Mouse (Mus musculus) forebrain, embryonic 15.5 days (tissue): ENCODE data around the gene Mlc1. TPM values are rescaled to one million over a fixed set of nuclear protein-coding genes. Genes with fewer than 3 reads are reported as not detected.

Experiments used
- ATAC-seq: fragments of 200-750 bp; cut with Nextera tagmentation; replicated peaks from 2 replicates; pipeline ENCODE4 v1.8.0; 2017; ENCODE audit warnings: mild to moderate bottlenecking, moderate TSS enrichment, moderate library complexity
- H3K27ac ChIP-seq: fragments of 300-500 bp; sonication (generic); replicated peaks from 2 replicates; pipeline ENCODE4 v1.5.1; 2015; ENCODE audit warnings: mild to moderate bottlenecking, inconsistent platforms
- H3K27me3 ChIP-seq: fragments of 300-500 bp; sonication (generic); 2 replicates; pipeline ENCODE4 v1.6.1; 2015; ENCODE audit warnings: inconsistent platforms
- H3K36me3 ChIP-seq: fragments of 300-500 bp; sonication (generic); 2 replicates; pipeline ENCODE4 v1.6.1; 2015; ENCODE audit warnings: mild to moderate bottlenecking, inconsistent platforms
- H3K4me1 ChIP-seq: fragments of 300-500 bp; sonication (generic); 2 replicates; pipeline ENCODE4 v1.6.1; 2015; ENCODE audit warnings: inconsistent platforms
- H3K4me2 ChIP-seq: fragments of 300-500 bp; sonication (generic); replicated peaks from 2 replicates; pipeline ENCODE4 v1.6.1; 2015; ENCODE audit warnings: mild to moderate bottlenecking, inconsistent platforms
- H3K4me3 ChIP-seq: fragments of 300-500 bp; sonication (generic); 2 replicates; pipeline ENCODE4 v1.5.1; 2015; ENCODE audit warnings: mild to moderate bottlenecking, inconsistent platforms
- H3K9ac ChIP-seq: fragments of 300-500 bp; sonication (generic); replicated peaks from 2 replicates; pipeline ENCODE4 v1.6.1; 2015; ENCODE audit warnings: mild to moderate bottlenecking, inconsistent platforms
- H3K9me3 ChIP-seq: fragments of 300-500 bp; sonication (generic); 2 replicates; pipeline ENCODE4 v1.6.1; 2016; ENCODE audit warnings: inconsistent platforms
- WGBS: fragments of 180-500 bp; shearing (Covaris S2); methylation state at CpG from one replicate; pipeline ENCODE4 v1.1.7; 2015; ENCODE audit warnings: mixed read lengths; 5-methylcytosine and 5-hydroxymethylcytosine counted together
- polyA plus RNA-seq: library from polyadenylated mRNA; unstranded; fragments of >200 nt; fragmentation: Nextera tagmentation; extraction: Ambion mirVana; gene quantifications from 2 replicates; pipeline ENCODE4 v1.2.1, GENCODE M21; 2015

The Mlc1 gene
- polyA plus RNA-seq: 29.6 and 36.6 TPM in 2 replicates

GRCm38 (mm10) chr15:88978281-88979137 lies at the start of gene Mlc1:
TSS of gene Mlc1 (minus strand) at chr15:88979007.
- Histone ChIP-seq H3K4me1 (peaks cover 12% of the 10 kb centered on the region), H3K27me3 (no peaks in the 10 kb centered on the region), H3K9ac (no peak within 1 kb of the TSS; the same call in 1 of the 2 replicates), H3K4me3 (peak within 1 kb of the TSS; percentile 25), H3K27ac (peak within 1 kb of the TSS; percentile 79), H3K36me3 (no peaks in the 10 kb centered on the region), H3K4me2 (peak within 1 kb of the TSS; percentile 27; the same call in 1 of the 2 replicates), H3K9me3 (no peaks in the 10 kb centered on the region)
- peak; percentile 96 for ATAC-seq
- WGBS: 4% methylated on average over 10 of the region's 10 CpGs

GRCm38 (mm10) chr15:89020492-89020891 lies 41.7 kb upstream of the Mlc1 start:
- H3K27ac ChIP-seq: no peak overlapping the region
- H3K4me2 ChIP-seq: no peak overlapping the region
- H3K4me1 ChIP-seq: no peaks in the 10 kb centered on the region
- ATAC-seq: no peak
- H3K9ac ChIP-seq: no peak overlapping the region
- no peak overlapping the region for H3K4me3 ChIP-seq
- WGBS: 86% methylated on average over 7 of the region's 7 CpGs
- no peaks in the 10 kb centered on the region for H3K36me3 ChIP-seq
- H3K27me3 ChIP-seq: no peaks in the 10 kb centered on the region
- no peaks in the 10 kb centered on the region for H3K9me3 ChIP-seq

GRCm38 (mm10) chr15:89020085-89020484 lies 41.3 kb upstream of the Mlc1 start:
- Histone ChIP-seq H3K27ac (no peak overlapping the region), H3K27me3 (no peaks in the 10 kb centered on the region), H3K4me3 (no peak overlapping the region), H3K9ac (no peak overlapping the region), H3K36me3 (no peaks in the 10 kb centered on the region), H3K4me1 (no peaks in the 10 kb centered on the region), H3K9me3 (no peaks in the 10 kb centered on the region), H3K4me2 (no peak overlapping the region)
- no peak for ATAC-seq
- WGBS: 84% methylated on average over 7 of the region's 7 CpGs

- H3K9ac ChIP-seq: no peak overlapping the region
- 86% methylated on average over 3 of the region's 3 CpGs for WGBS
- no peaks in the 10 kb centered on the region for H3K9me3 ChIP-seq
- no peak overlapping the region for H3K4me3 ChIP-seq
- ATAC-seq: no peak
- H3K4me2 ChIP-seq: no peak overlapping the region
- no peaks in the 10 kb centered on the region for H3K27me3 ChIP-seq
- H3K36me3 ChIP-seq: no peaks in the 10 kb centered on the region
- no peaks in the 10 kb centered on the region for H3K4me1 ChIP-seq
- no peak overlapping the region for H3K27ac ChIP-seq
Measured at GRCm38 (mm10) chr15:89016722-89017121, 37.9 kb upstream of the Mlc1 start.

GRCm38 (mm10) chr15:89007781-89008180 lies 29.0 kb upstream of the Mlc1 start:
- Histone ChIP-seq H3K4me1 (no peaks in the 10 kb centered on the region), H3K27me3 (no peaks in the 10 kb centered on the region), H3K36me3 (no peaks in the 10 kb centered on the region), H3K9me3 (no peaks in the 10 kb centered on the region), H3K4me2 (no peak overlapping the region), H3K4me3 (no peak overlapping the region), H3K27ac (no peak overlapping the region), H3K9ac (no peak overlapping the region)
- WGBS: 84% methylated on average over 5 of the region's 5 CpGs
- no peak for ATAC-seq

- WGBS: 94% methylated on average over 7 of the region's 7 CpGs
- no peaks in the 10 kb centered on the region for H3K36me3 ChIP-seq
- H3K4me3 ChIP-seq: no peak overlapping the region
- no peaks in the 10 kb centered on the region for H3K27me3 ChIP-seq
- H3K27ac ChIP-seq: no peak overlapping the region
- no peak for ATAC-seq
- H3K4me1 ChIP-seq: no peaks in the 10 kb centered on the region
- no peaks in the 10 kb centered on the region for H3K9me3 ChIP-seq
- no peak overlapping the region for H3K4me2 ChIP-seq
- H3K9ac ChIP-seq: no peak overlapping the region
Measured at GRCm38 (mm10) chr15:89007002-89007401, 28.2 kb upstream of the Mlc1 start.

GRCm38 (mm10) chr15:89001245-89001644 lies 22.4 kb upstream of the Mlc1 start:
- H3K4me1 ChIP-seq: no peaks in the 10 kb centered on the region
- no peak overlapping the region for H3K4me3 ChIP-seq
- H3K36me3 ChIP-seq: no peaks in the 10 kb centered on the region
- 72% methylated on average over 3 of the region's 3 CpGs for WGBS
- H3K9me3 ChIP-seq: no peaks in the 10 kb centered on the region
- no peaks in the 10 kb centered on the region for H3K27me3 ChIP-seq
- H3K27ac ChIP-seq: no peak overlapping the region
- no peak overlapping the region for H3K4me2 ChIP-seq
- ATAC-seq: no peak
- H3K9ac ChIP-seq: no peak overlapping the region

- Histone ChIP-seq H3K27me3 (no peaks in the 10 kb centered on the region), H3K9me3 (no peaks in the 10 kb centered on the region), H3K36me3 (no peaks in the 10 kb centered on the region), H3K4me2 (no peak overlapping the region), H3K4me3 (no peak overlapping the region), H3K9ac (no peak overlapping the region), H3K27ac (no peak overlapping the region), H3K4me1 (no peaks in the 10 kb centered on the region)
- ATAC-seq: no peak
- WGBS: 82% methylated on average over 2 of the region's 2 CpGs
Measured at GRCm38 (mm10) chr15:89000367-89000766, 21.6 kb upstream of the Mlc1 start.

- no peak overlapping the region for H3K27ac ChIP-seq
- H3K4me1 ChIP-seq: no peaks in the 10 kb centered on the region
- no peak overlapping the region for H3K9ac ChIP-seq
- no peaks in the 10 kb centered on the region for H3K9me3 ChIP-seq
- H3K27me3 ChIP-seq: no peaks in the 10 kb centered on the region
- H3K36me3 ChIP-seq: no peaks in the 10 kb centered on the region
- ATAC-seq: no peak
- H3K4me3 ChIP-seq: no peak overlapping the region
- no peak overlapping the region for H3K4me2 ChIP-seq
- 83% methylated on average over 2 of the region's 2 CpGs for WGBS
Measured at GRCm38 (mm10) chr15:88999124-88999523, 20.3 kb upstream of the Mlc1 start.

- Histone ChIP-seq H3K27me3 (no peaks in the 10 kb centered on the region), H3K36me3 (no peaks in the 10 kb centered on the region), H3K4me3 (no peak overlapping the region), H3K9ac (no peak overlapping the region), H3K9me3 (no peaks in the 10 kb centered on the region), H3K27ac (no peak overlapping the region), H3K4me2 (no peak overlapping the region), H3K4me1 (no peaks in the 10 kb centered on the region)
- 75% methylated on average over 8 of the region's 8 CpGs for WGBS
- no peak for ATAC-seq
Measured at GRCm38 (mm10) chr15:88998636-88999035, 19.8 kb upstream of the Mlc1 start.

GRCm38 (mm10) chr15:88989236-88989635 lies 10.4 kb upstream of the Mlc1 start:
- H3K4me3 ChIP-seq: no peak overlapping the region
- H3K4me1 ChIP-seq: no peaks in the 10 kb centered on the region
- WGBS: 78% methylated on average over 2 of the region's 2 CpGs
- H3K9ac ChIP-seq: no peak overlapping the region
- no peaks in the 10 kb centered on the region for H3K27me3 ChIP-seq
- H3K36me3 ChIP-seq: no peaks in the 10 kb centered on the region
- no peak overlapping the region for H3K4me2 ChIP-seq
- no peak for ATAC-seq
- no peaks in the 10 kb centered on the region for H3K9me3 ChIP-seq
- no peak overlapping the region for H3K27ac ChIP-seq

GRCm38 (mm10) chr15:88982534-88983079 lies 3.8 kb upstream of the Mlc1 start, which contains the start of gene Mov10l1:
TSS of gene Mov10l1 (plus strand) at chr15:88982909.
- Histone ChIP-seq H3K36me3 (no peaks in the 10 kb centered on the region), H3K4me1 (peaks cover 12% of the 10 kb centered on the region), H3K4me3 (no peak within 1 kb of the TSS), H3K4me2 (no peak within 1 kb of the TSS), H3K27ac (no peak within 1 kb of the TSS), H3K27me3 (no peaks in the 10 kb centered on the region), H3K9me3 (no peaks in the 10 kb centered on the region), H3K9ac (no peak within 1 kb of the TSS)
- ATAC-seq: no peak
- 96% methylated on average over 31 of the region's 31 CpGs for WGBS
